Mouse (Mus musculus) midbrain, embryonic 15.5 days (tissue): ENCODE data around the gene Trim34b. TPM values are rescaled to one million over a fixed set of nuclear protein-coding genes. Genes with fewer than 3 reads are reported as not detected.

Experiments
- ATAC-seq: fragments of 200-750 bp; cut with Nextera tagmentation; replicated peaks from 2 replicates; pipeline ENCODE4 v1.8.0; 2017; ENCODE audit warnings: moderate TSS enrichment
- H3K27ac ChIP-seq: fragments of 300-500 bp; sonication (generic); 2 replicates; pipeline ENCODE4 v1.5.1; 2015; ENCODE audit warnings: mild to moderate bottlenecking, inconsistent platforms
- H3K27me3 ChIP-seq: fragments of 300-500 bp; sonication (generic); replicated peaks from 2 replicates; pipeline ENCODE4 v1.6.1; 2015; ENCODE audit warnings: inconsistent platforms
- H3K36me3 ChIP-seq: fragments of 300-500 bp; sonication (generic); replicated peaks from 2 replicates; pipeline ENCODE4 v1.6.1; 2015; ENCODE audit warnings: inconsistent platforms
- H3K4me1 ChIP-seq: fragments of 300-500 bp; sonication (generic); 2 replicates; pipeline ENCODE4 v1.6.1; 2015; ENCODE audit warnings: inconsistent platforms
- H3K4me2 ChIP-seq: fragments of 300-500 bp; sonication (generic); 2 replicates; pipeline ENCODE4 v1.6.1; 2015; ENCODE audit warnings: inconsistent platforms, mild to moderate bottlenecking, moderate library complexity
- H3K4me3 ChIP-seq: fragments of 300-500 bp; sonication (generic); 2 replicates; pipeline ENCODE4 v1.5.1; 2015; ENCODE audit warnings: mild to moderate bottlenecking, inconsistent platforms
- H3K9ac ChIP-seq: fragments of 300-500 bp; sonication (generic); 2 replicates; pipeline ENCODE4 v1.6.1; 2015; ENCODE audit warnings: mild to moderate bottlenecking, inconsistent platforms
- H3K9me3 ChIP-seq: fragments of 300-500 bp; sonication (generic); 2 replicates; pipeline ENCODE4 v1.6.1; 2016; ENCODE audit warnings: inconsistent platforms
- WGBS: fragments of 180-500 bp; shearing (Covaris S2); methylation state at CpG from one replicate; pipeline ENCODE4 v1.1.7; 2015; ENCODE audit warnings: mixed read lengths; 5-methylcytosine and 5-hydroxymethylcytosine counted together
- polyA plus RNA-seq: library from polyadenylated mRNA; unstranded; fragments of >200 nt; fragmentation: Nextera tagmentation; extraction: Ambion mirVana; gene quantifications from 2 replicates; pipeline ENCODE4 v1.2.1, GENCODE M21; 2015

The Trim34b gene
- polyA plus RNA-seq, 1 experiment from 2014 or later = not detected

DNA sequence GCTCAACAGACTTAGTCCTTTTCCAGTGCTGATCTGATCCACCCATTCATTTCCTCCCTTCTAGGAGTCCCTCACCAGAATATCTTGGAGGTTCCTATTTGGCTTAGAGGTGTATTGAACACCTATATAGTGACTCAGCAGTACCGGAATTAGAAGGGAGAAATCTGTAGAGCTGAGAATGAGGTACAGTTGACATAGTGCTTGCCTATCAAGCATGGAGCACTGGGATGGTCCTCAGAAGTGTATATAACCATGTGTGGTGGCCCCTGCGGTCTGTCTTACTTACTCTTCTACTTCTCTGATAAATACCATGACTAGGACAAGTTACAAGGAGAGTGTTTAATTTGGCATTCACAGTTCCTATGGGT lies 24.3 kb downstream of the Trim34b start:
- Histone ChIP-seq H3K36me3 (no peaks in the 10 kb centered on the region), H3K27ac (no peak overlapping the region), H3K9ac (no peak overlapping the region), H3K4me1 (peaks cover 2% of the 10 kb centered on the region; the same call in 1 of the 2 replicates), H3K4me2 (0 out of 2 replicates have a peak overlapping the region, but pooled peaks have one; percentile 32), H3K9me3 (no peaks in the 10 kb centered on the region), H3K27me3 (no peaks in the 10 kb centered on the region), H3K4me3 (no peak overlapping the region)
- 76% methylated on average over 2 of the region's 2 CpGs for WGBS
- ATAC-seq = no peak; the same call in 1 of the 2 replicates

DNA sequence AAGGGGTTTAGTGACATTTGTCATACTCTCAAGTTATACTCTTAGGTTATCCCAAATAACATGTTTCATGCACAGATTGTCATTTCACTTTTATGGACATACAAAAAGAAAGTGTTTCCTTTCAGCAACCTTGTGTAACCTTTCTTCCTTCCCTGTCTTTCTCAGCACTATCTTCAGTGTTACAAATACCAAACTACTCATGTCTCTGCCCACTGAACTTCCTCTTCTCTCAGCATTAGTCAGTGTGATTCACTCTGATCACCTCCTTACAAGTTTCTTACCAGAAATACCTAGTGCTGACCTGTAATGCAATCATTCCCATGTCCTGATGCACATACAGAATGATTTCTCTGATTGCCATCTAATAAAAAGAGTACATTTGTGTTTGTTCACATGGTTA lies 37.1 kb downstream of the Trim34b start:
- H3K4me3 ChIP-seq = no peak overlapping the region
- no peaks in the 10 kb centered on the region for H3K4me1 ChIP-seq
- no peaks in the 10 kb centered on the region for H3K9me3 ChIP-seq
- H3K4me2 ChIP-seq = no peak overlapping the region
- no peak for ATAC-seq
- no peaks in the 10 kb centered on the region for H3K27me3 ChIP-seq
- no peak overlapping the region for H3K9ac ChIP-seq
- no peaks in the 10 kb centered on the region for H3K36me3 ChIP-seq
- H3K27ac ChIP-seq = no peak overlapping the region

- no peak for ATAC-seq
- H3K4me3 ChIP-seq = no peak within 1 kb of the TSS
- no peak within 1 kb of the TSS for H3K9ac ChIP-seq
- H3K4me1 ChIP-seq = no peaks in the 10 kb centered on the region
- no peaks in the 10 kb centered on the region for H3K36me3 ChIP-seq
- no peak within 1 kb of the TSS for H3K27ac ChIP-seq
- 78% methylated on average over 1 of the region's 1 CpGs for WGBS
- no peaks in the 10 kb centered on the region for H3K9me3 ChIP-seq
- no peak within 1 kb of the TSS for H3K4me2 ChIP-seq
- no peaks in the 10 kb centered on the region for H3K27me3 ChIP-seq
Observed at GRCm38 (mm10) chr7:104369736-104370414, 40.6 kb downstream of the Trim34b start, which contains the start of gene Trim30b. Gene Trim30b, minus strand, starts transcription at chr7:104369884.

Other genes starting within 250 kb of the Trim34b start
- not detected in 2 replicates for gene Olfr645, start 244.0 kb upstream of the Trim34b start, polyA plus RNA-seq
- not detected in 2 replicates for gene Olfr646, start 224.6 kb upstream of the Trim34b start, polyA plus RNA-seq
- not detected in 2 replicates for gene Ubqln5, start 199.6 kb upstream of the Trim34b start, polyA plus RNA-seq
- not detected in 2 replicates for gene Olfr643, start 192.1 kb upstream of the Trim34b start, polyA plus RNA-seq
- gene Ubqln3, start 186.2 kb upstream of the Trim34b start, polyA plus RNA-seq = not detected in 2 replicates
- not detected in 2 replicates for gene Ubqlnl, start 178.9 kb upstream of the Trim34b start, polyA plus RNA-seq
- not detected in 2 replicates for gene Olfm5, start 164.6 kb upstream of the Trim34b start, polyA plus RNA-seq
- gene Olfr648, start 146.1 kb upstream of the Trim34b start, polyA plus RNA-seq = 0.38 and 0.56 TPM in 2 replicates
- not detected in 2 replicates for gene Olfr649, start 133.5 kb upstream of the Trim34b start, polyA plus RNA-seq
- 0.24 and 0.31 TPM in 2 replicates for gene Trim6, start 110.7 kb upstream of the Trim34b start, polyA plus RNA-seq
- gene Trim34a, start 85.0 kb upstream of the Trim34b start, polyA plus RNA-seq = 0.94 and 1.2 TPM in 2 replicates
- gene Trim5, start 41.4 kb upstream of the Trim34b start, polyA plus RNA-seq = 0.15 and 0.30 TPM in 2 replicates
- gene Trim12a, start 14.0 kb upstream of the Trim34b start, polyA plus RNA-seq = 1.3 and 2.1 TPM in 2 replicates
- gene Trim12c, start 23.9 kb downstream of the Trim34b start, polyA plus RNA-seq = 1.5 and 2.0 TPM in 2 replicates
- 0.05 TPM in 1 of 2 replicates, not detected in the other for gene Trim30b, start 40.4 kb downstream of the Trim34b start, polyA plus RNA-seq
- 0.15 and 0.19 TPM in 2 replicates for gene Trim30c, start 71.4 kb downstream of the Trim34b start, polyA plus RNA-seq
- gene Trim30a, start 135.7 kb downstream of the Trim34b start, polyA plus RNA-seq = 0.80 and 0.92 TPM in 2 replicates
- 0.45 and 0.50 TPM in 2 replicates for gene Trim30d, start 178.4 kb downstream of the Trim34b start, polyA plus RNA-seq
- gene Olfr651, start 220.7 kb downstream of the Trim34b start, polyA plus RNA-seq = not detected in 2 replicates
- gene Olfr652, start 231.4 kb downstream of the Trim34b start, polyA plus RNA-seq = 0.04 TPM in 1 of 2 replicates, not detected in the other
- gene Olfr653, start 247.8 kb downstream of the Trim34b start, polyA plus RNA-seq = not detected in 2 replicates